ENCODE assay signal across 15 mouse cellular contexts in the genomic region with DNA sequence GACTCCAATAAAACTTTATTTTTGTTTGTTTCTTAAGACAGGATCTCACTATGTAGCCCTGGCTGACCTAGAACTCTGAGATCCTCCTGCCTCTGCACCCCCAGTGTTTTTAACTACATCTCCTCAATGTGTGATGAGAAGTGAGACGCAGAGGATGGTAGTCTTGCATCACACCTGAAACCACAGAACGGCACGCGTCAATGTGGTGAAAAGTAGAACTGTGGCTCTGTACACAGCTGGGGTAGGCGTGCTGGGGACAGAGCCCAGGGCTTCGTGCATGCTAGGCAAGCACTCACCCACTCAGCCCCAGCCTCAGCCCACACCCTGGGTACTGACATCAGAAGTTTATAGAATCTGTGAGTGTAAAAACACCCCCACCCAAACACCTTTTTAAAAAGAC.
A peak's percentile ranks its signal among the peaks of the same experiment; 100 is the strongest.
DNase-seq lines count a peak whose midpoint lies in the region; ATAC-seq and TF ChIP-seq lines count a peak whose summit lies in the region.
"Had no signal": no experiment of that assay in that cellular context is flagged by ENCODE, and none has a peak within 500 bp of the region (broad histone marks: within the 10 kb centered on the region; RNA-seq: fewer than 3 reads in every experiment).

No protein-coding gene starts in this region.

- no peak overlapping the region for H3K4me3 ChIP-seq in lung, postnatal 0 days (ENCODE audit: low read depth, low read length)
- H3K4me3 ChIP-seq in embryonic facial prominence, embryonic 10.5 days: no peak overlapping the region
- H3K4me3 ChIP-seq: erythroblast, embryonic 14.5 days; intestine, embryonic 15.5 days had no signal

- H3K27ac ChIP-seq in lung, postnatal 0 days (ENCODE audit: low read length): 0 out of 2 replicates have a peak overlapping the region, but pooled peaks have one; percentile 48
- H3K27ac ChIP-seq in embryonic facial prominence, embryonic 10.5 days (replicated peaks): no peak overlapping the region
- H3K27ac ChIP-seq: intestine, embryonic 15.5 days had no signal

- no peak for DNase-seq in lung, postnatal 0 days (ENCODE audit: low spot score)
- no peak for DNase-seq in lung, postnatal 14 days
- DNase-seq in thymus, postnatal 25 days: peak; percentile 66
- no peak for DNase-seq in gastrocnemius, postnatal 14 days
- no peak for DNase-seq in kidney, postnatal 10 days
- no peak for DNase-seq in embryonic facial prominence, embryonic 10.5 days (ENCODE audit: low spot score)
- DNase-seq: cerebellum, postnatal 10 days; forebrain, postnatal 0 days; heart, postnatal 36 days; lung, adult 2 months; right cerebral cortex, postnatal 14 days had no signal

- peaks cover 23% of the 10 kb centered on the region; the same call in 1 of the 2 replicates for H3K4me1 ChIP-seq in lung, postnatal 0 days (ENCODE audit: insufficient read depth, low read depth, low read length)
- peaks cover 36% of the 10 kb centered on the region for H3K4me1 ChIP-seq in embryonic facial prominence, embryonic 10.5 days

- H3K9me3 ChIP-seq in lung, postnatal 0 days (ENCODE audit: low read length): no peaks in the 10 kb centered on the region
- no peaks in the 10 kb centered on the region for H3K9me3 ChIP-seq in embryonic facial prominence, embryonic 10.5 days
- H3K9me3 ChIP-seq: intestine, embryonic 15.5 days had no signal

- TF ChIP-seq EP300 in lung, postnatal 0 days (IDR thresholded peaks at IDR 0.05): no peak

- TF ChIP-seq CTCF in lung, postnatal 0 days (IDR thresholded peaks at IDR 0.05): no peak

- no peaks in the 10 kb centered on the region for H3K36me3 ChIP-seq in lung, postnatal 0 days (ENCODE audit: insufficient read depth, low read length)
- peaks cover 19% of the 10 kb centered on the region; the same call in 1 of the 2 replicates for H3K36me3 ChIP-seq in embryonic facial prominence, embryonic 10.5 days (replicated peaks)
- H3K36me3 ChIP-seq: intestine, embryonic 15.5 days had no signal

- H3K9ac ChIP-seq in lung, postnatal 0 days (replicated peaks; ENCODE audit: low read depth): no peak overlapping the region
- H3K9ac ChIP-seq: forebrain, postnatal 0 days; intestine, embryonic 15.5 days had no signal

- intact Hi-C loops in gastrocnemius, postnatal 14 days (cut with DNase I; ENCODE audit: low total_unique reads): no loop called here

- ATAC-seq in lung, postnatal 0 days: no peak
- peak; percentile 35 for ATAC-seq in common myeloid progenitor, adult 5-6 weeks (replicated peaks; ENCODE audit: low read depth, poor library complexity, severe bottlenecking)
- peak; percentile 67 for ATAC-seq in monocyte, adult 5-6 weeks (replicated peaks; ENCODE audit: insufficient number of reproducible peaks, low FRiP score, low TSS enrichment, poor library complexity, severe bottlenecking)
- ATAC-seq: forebrain, postnatal 0 days; intestine, embryonic 15.5 days had no signal

- WGBS in lung, postnatal 0 days: 83% methylated on average over 6 of the region's 6 CpGs
- 95% methylated on average over 6 of the region's 6 CpGs for WGBS in embryonic facial prominence, embryonic 10.5 days

- no peak overlapping the region for H3K4me2 ChIP-seq in lung, postnatal 0 days (replicated peaks; ENCODE audit: low read depth, low read length)
- H3K4me2 ChIP-seq: intestine, embryonic 15.5 days had no signal

- no peaks in the 10 kb centered on the region for H3K27me3 ChIP-seq in lung, postnatal 0 days (replicated peaks; ENCODE audit: insufficient read depth, low read length)
- H3K27me3 ChIP-seq in embryonic facial prominence, embryonic 10.5 days (replicated peaks; ENCODE audit: low read depth, poor library complexity, severe bottlenecking): no peaks in the 10 kb centered on the region
- H3K27me3 ChIP-seq: intestine, embryonic 15.5 days had no signal
